Mouse (Mus musculus) neural tube, embryonic 13.5 days (tissue): ENCODE data around the gene Gm3776. TPM values are rescaled to one million over a fixed set of nuclear protein-coding genes. Genes with fewer than 3 reads are reported as not detected.
"Not testable (repeated sequence)": the region's sequence is repeated elsewhere in the genome, so short reads cannot be mapped to it uniquely, and the experiment has no call there.

Experiments used
- ATAC-seq: fragments of 200-750 bp; cut with Nextera tagmentation; 2 replicates; pipeline ENCODE4 v1.8.0; 2017; ENCODE audit warnings: low read depth, mild to moderate bottlenecking, moderate TSS enrichment, moderate library complexity
- H3K27ac ChIP-seq: fragments of 300-500 bp; sonication (generic); replicated peaks from 2 replicates; pipeline ENCODE4 v1.5.1; 2015; ENCODE audit warnings: moderate library complexity, mild to moderate bottlenecking, inconsistent platforms
- H3K27me3 ChIP-seq: fragments of 300-500 bp; sonication (generic); 2 replicates; pipeline ENCODE4 v1.6.1; 2015; ENCODE audit warnings: mild to moderate bottlenecking, inconsistent platforms
- H3K36me3 ChIP-seq: fragments of 300-500 bp; sonication (generic); 2 replicates; pipeline ENCODE4 v1.6.1; 2015; ENCODE audit warnings: mild to moderate bottlenecking, inconsistent platforms
- H3K4me1 ChIP-seq: fragments of 300-500 bp; sonication (generic); replicated peaks from 2 replicates; pipeline ENCODE4 v1.6.1; 2015; ENCODE audit warnings: inconsistent platforms
- H3K4me2 ChIP-seq: fragments of 300-500 bp; sonication (generic); 2 replicates; pipeline ENCODE4 v1.6.1; 2015; ENCODE audit warnings: inconsistent platforms, mild to moderate bottlenecking, moderate library complexity
- H3K4me3 ChIP-seq: fragments of 300-500 bp; sonication (generic); 2 replicates; pipeline ENCODE4 v1.5.1; 2015; ENCODE audit warnings: mild to moderate bottlenecking, inconsistent platforms
- H3K9ac ChIP-seq: fragments of 300-500 bp; sonication (generic); 2 replicates; pipeline ENCODE4 v1.6.1; 2015; ENCODE audit warnings: moderate library complexity, mild to moderate bottlenecking, inconsistent platforms
- H3K9me3 ChIP-seq: fragments of 300-500 bp; sonication (generic); 2 replicates; pipeline ENCODE4 v1.6.1; 2016; ENCODE audit warnings: inconsistent platforms
- WGBS: fragments of 180-500 bp; shearing (Covaris S2); methylation state at CpG from one replicate; pipeline ENCODE4 v1.1.7; 2015; 5-methylcytosine and 5-hydroxymethylcytosine counted together
- polyA plus RNA-seq: library from polyadenylated mRNA; unstranded; fragments of >200 nt; fragmentation: Nextera tagmentation; extraction: Ambion mirVana; gene quantifications from 2 replicates; pipeline ENCODE4 v1.2.1, GENCODE M21; 2015

Gm3776 gene
- polyA plus RNA-seq, 1 experiment from 2014 or later: not detected

- no peak for ATAC-seq
These were observed 41.3 kb downstream of the Gm3776 start for GRCm38 (mm10) chr9:78298232-78298631.

GRCm38 (mm10) chr9:78299143-78299542, 42.2 kb downstream of the Gm3776 start:
- WGBS: 79% methylated on average over 1 of the region's 1 CpGs
- not testable (repeated sequence) for H3K9me3 ChIP-seq, H3K27me3 ChIP-seq, H3K4me2 ChIP-seq, H3K36me3 ChIP-seq, H3K27ac ChIP-seq, H3K9ac ChIP-seq, H3K4me3 ChIP-seq, ATAC-seq, H3K4me1 ChIP-seq

More at GRCm38 (mm10) chr9:78298232-78298631, 41.3 kb downstream of the Gm3776 start:
- H3K9me3 ChIP-seq: no peaks in the 10 kb centered on the region
- 79% methylated on average over 1 of the region's 1 CpGs for WGBS
- no peak overlapping the region for H3K9ac ChIP-seq
- H3K4me3 ChIP-seq: no peak overlapping the region
- H3K4me1 ChIP-seq: no peaks in the 10 kb centered on the region
- H3K36me3 ChIP-seq: no peaks in the 10 kb centered on the region
- H3K4me2 ChIP-seq: no peak overlapping the region
- no peak overlapping the region for H3K27ac ChIP-seq
- H3K27me3 ChIP-seq: no peaks in the 10 kb centered on the region

- not testable (repeated sequence) for H3K4me2 ChIP-seq, H3K27ac ChIP-seq, H3K9ac ChIP-seq, H3K27me3 ChIP-seq, H3K36me3 ChIP-seq, ATAC-seq, H3K4me1 ChIP-seq, H3K4me3 ChIP-seq, H3K9me3 ChIP-seq
- WGBS: 82% methylated on average over 3 of the region's 3 CpGs
These were observed 51.2 kb downstream of the Gm3776 start for GRCm38 (mm10) chr9:78308122-78308521.

DNA sequence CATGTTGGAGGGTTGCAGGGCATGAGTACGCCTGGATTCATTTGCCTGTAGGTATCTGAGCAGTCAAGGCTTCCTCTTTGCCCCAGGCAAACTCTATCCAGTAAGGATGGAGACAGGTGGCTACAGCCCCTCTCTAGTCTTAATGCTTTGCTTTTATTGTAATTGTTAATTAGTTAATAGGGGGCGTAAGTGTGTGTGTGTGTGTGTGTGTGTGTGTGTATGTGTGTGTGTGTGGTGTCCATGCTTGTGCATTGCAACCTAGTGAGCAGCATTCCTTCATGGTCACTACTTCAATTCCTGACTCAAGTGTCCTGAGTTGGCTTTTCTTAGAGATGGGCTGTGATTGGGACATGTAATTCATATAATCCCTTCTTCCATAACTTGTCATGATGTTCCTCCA, 57.8 kb downstream of the Gm3776 start, which contains the start of gene Omt2a:
Omt2a (minus strand) TSS at position 101 of the 400 bp plus-strand sequence.
- Histone ChIP-seq H3K27ac (no peak within 1 kb of the TSS), H3K4me1 (no peaks in the 10 kb centered on the region), H3K9ac (no peak within 1 kb of the TSS), H3K4me2 (no peak within 1 kb of the TSS), H3K4me3 (no peak within 1 kb of the TSS), H3K36me3 (no peaks in the 10 kb centered on the region), H3K27me3 (no peaks in the 10 kb centered on the region), H3K9me3 (no peaks in the 10 kb centered on the region)
- no peak for ATAC-seq
- 82% methylated on average over 2 of the region's 2 CpGs for WGBS

Other genes with a start within 250 kb of the Gm3776 start
- gene Gcm1, start 205.2 kb upstream of the Gm3776 start, polyA plus RNA-seq: not detected in 2 replicates
- gene Fbxo9, start 148.1 kb upstream of the Gm3776 start, polyA plus RNA-seq: 67.7 and 70.0 TPM in 2 replicates
- 37.3 and 40.5 TPM in 2 replicates for gene Ick, start 147.9 kb upstream of the Gm3776 start, polyA plus RNA-seq
- 29.2 and 35.4 TPM in 2 replicates for gene Gsta4, start 74.4 kb upstream of the Gm3776 start, polyA plus RNA-seq
- gene Gsta1, start 26.5 kb upstream of the Gm3776 start, polyA plus RNA-seq: not detected in 2 replicates
- not detected in 2 replicates for gene Gm10639, start 32.8 kb downstream of the Gm3776 start, polyA plus RNA-seq
- gene Omt2a, start 57.7 kb downstream of the Gm3776 start, polyA plus RNA-seq: not detected in 2 replicates
- not detected in 2 replicates for gene Omt2b, start 70.5 kb downstream of the Gm3776 start, polyA plus RNA-seq
- gene Gsta2, start 98.7 kb downstream of the Gm3776 start, polyA plus RNA-seq: not detected in 2 replicates
- 1.9 TPM in 2 replicates for gene Dppa5a, start 111.0 kb downstream of the Gm3776 start, polyA plus RNA-seq
- 2.6 and 4.6 TPM in 2 replicates for gene Ooep, start 121.6 kb downstream of the Gm3776 start, polyA plus RNA-seq
- 0.18 and 0.25 TPM in 2 replicates for gene Ddx43, start 138.6 kb downstream of the Gm3776 start, polyA plus RNA-seq
- gene Cgas, start 186.1 kb downstream of the Gm3776 start, polyA plus RNA-seq: 0.64 and 0.85 TPM in 2 replicates
- 26.6 and 28.4 TPM in 2 replicates for gene Mto1, start 191.1 kb downstream of the Gm3776 start, polyA plus RNA-seq
- gene Gm17324, start 191.7 kb downstream of the Gm3776 start, polyA plus RNA-seq: 1.3 and 1.5 TPM in 2 replicates
- 3,346 and 3,414 TPM in 2 replicates for gene Eef1a1, start 232.0 kb downstream of the Gm3776 start, polyA plus RNA-seq